Mouse (Mus musculus) forebrain, embryonic 15.5 days (tissue): ENCODE results near the gene Il4i1. TPM values are rescaled to one million over a fixed set of nuclear protein-coding genes. Genes with fewer than 3 reads are reported as not detected.
A peak's percentile ranks its signal among the peaks of the same experiment; 100 is the strongest.

Source experiments
- ATAC-seq: fragments of 200-750 bp; cut with Nextera tagmentation; replicated peaks from 2 replicates; pipeline ENCODE4 v1.8.0; 2017; ENCODE audit warnings: mild to moderate bottlenecking, moderate TSS enrichment, moderate library complexity
- H3K27ac ChIP-seq: fragments of 300-500 bp; sonication (generic); replicated peaks from 2 replicates; pipeline ENCODE4 v1.5.1; 2015; ENCODE audit warnings: mild to moderate bottlenecking, inconsistent platforms
- H3K27me3 ChIP-seq: fragments of 300-500 bp; sonication (generic); 2 replicates; pipeline ENCODE4 v1.6.1; 2015; ENCODE audit warnings: inconsistent platforms
- H3K36me3 ChIP-seq: fragments of 300-500 bp; sonication (generic); 2 replicates; pipeline ENCODE4 v1.6.1; 2015; ENCODE audit warnings: mild to moderate bottlenecking, inconsistent platforms
- H3K4me1 ChIP-seq: fragments of 300-500 bp; sonication (generic); 2 replicates; pipeline ENCODE4 v1.6.1; 2015; ENCODE audit warnings: inconsistent platforms
- H3K4me2 ChIP-seq: fragments of 300-500 bp; sonication (generic); replicated peaks from 2 replicates; pipeline ENCODE4 v1.6.1; 2015; ENCODE audit warnings: mild to moderate bottlenecking, inconsistent platforms
- H3K4me3 ChIP-seq: fragments of 300-500 bp; sonication (generic); 2 replicates; pipeline ENCODE4 v1.5.1; 2015; ENCODE audit warnings: mild to moderate bottlenecking, inconsistent platforms
- H3K9ac ChIP-seq: fragments of 300-500 bp; sonication (generic); replicated peaks from 2 replicates; pipeline ENCODE4 v1.6.1; 2015; ENCODE audit warnings: mild to moderate bottlenecking, inconsistent platforms
- H3K9me3 ChIP-seq: fragments of 300-500 bp; sonication (generic); 2 replicates; pipeline ENCODE4 v1.6.1; 2016; ENCODE audit warnings: inconsistent platforms
- WGBS: fragments of 180-500 bp; shearing (Covaris S2); methylation state at CpG from one replicate; pipeline ENCODE4 v1.1.7; 2015; ENCODE audit warnings: mixed read lengths; 5-methylcytosine and 5-hydroxymethylcytosine counted together
- polyA plus RNA-seq: library from polyadenylated mRNA; unstranded; fragments of >200 nt; fragmentation: Nextera tagmentation; extraction: Ambion mirVana; gene quantifications from 2 replicates; pipeline ENCODE4 v1.2.1, GENCODE M21; 2015

The Il4i1 gene
- polyA plus RNA-seq, 1 experiment from 2014 or later: 1.8 TPM

DNA sequence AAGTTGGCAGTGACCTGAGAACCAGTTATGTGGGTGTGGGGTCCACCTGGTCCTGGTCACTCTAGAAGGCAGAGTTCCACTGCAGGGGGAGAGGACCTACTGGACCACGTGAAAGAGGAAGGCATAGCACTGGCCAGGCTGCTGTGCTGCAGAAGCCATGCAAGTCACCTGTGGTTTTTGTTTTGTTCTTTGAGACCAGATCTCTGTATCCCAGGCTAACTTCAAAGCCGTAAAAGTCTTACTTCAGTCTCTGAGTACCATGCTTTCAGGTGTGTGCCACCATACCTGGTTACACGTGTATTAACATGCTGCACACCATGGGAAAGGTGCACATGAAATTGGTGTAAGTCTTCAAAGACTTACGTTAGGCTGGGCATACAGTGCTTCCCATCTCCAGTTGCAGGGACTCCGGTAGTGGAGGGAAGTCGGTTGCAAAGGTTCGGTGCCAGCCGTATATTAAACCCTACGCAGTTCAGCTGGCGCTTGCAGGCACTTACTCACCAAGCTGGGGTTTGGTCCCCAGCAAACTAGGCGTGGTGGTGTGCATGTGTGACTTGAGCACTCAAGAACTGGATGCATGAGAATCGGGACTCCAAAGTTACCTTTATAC lies 35.5 kb downstream of the Il4i1 start:
- H3K27me3 ChIP-seq: no peaks in the 10 kb centered on the region
- H3K36me3 ChIP-seq: peaks cover under 1% of the 10 kb centered on the region; the same call in 1 of the 2 replicates
- H3K27ac ChIP-seq: no peak overlapping the region
- ATAC-seq: no peak
- 90% methylated on average over 12 of the region's 12 CpGs for WGBS
- no peak overlapping the region for H3K4me2 ChIP-seq
- H3K9me3 ChIP-seq: no peaks in the 10 kb centered on the region
- no peak overlapping the region for H3K9ac ChIP-seq
- H3K4me1 ChIP-seq: peaks cover 59% of the 10 kb centered on the region
- peak overlapping the region; percentile 78; the same call in 1 of the 2 replicates for H3K4me3 ChIP-seq

DNA sequence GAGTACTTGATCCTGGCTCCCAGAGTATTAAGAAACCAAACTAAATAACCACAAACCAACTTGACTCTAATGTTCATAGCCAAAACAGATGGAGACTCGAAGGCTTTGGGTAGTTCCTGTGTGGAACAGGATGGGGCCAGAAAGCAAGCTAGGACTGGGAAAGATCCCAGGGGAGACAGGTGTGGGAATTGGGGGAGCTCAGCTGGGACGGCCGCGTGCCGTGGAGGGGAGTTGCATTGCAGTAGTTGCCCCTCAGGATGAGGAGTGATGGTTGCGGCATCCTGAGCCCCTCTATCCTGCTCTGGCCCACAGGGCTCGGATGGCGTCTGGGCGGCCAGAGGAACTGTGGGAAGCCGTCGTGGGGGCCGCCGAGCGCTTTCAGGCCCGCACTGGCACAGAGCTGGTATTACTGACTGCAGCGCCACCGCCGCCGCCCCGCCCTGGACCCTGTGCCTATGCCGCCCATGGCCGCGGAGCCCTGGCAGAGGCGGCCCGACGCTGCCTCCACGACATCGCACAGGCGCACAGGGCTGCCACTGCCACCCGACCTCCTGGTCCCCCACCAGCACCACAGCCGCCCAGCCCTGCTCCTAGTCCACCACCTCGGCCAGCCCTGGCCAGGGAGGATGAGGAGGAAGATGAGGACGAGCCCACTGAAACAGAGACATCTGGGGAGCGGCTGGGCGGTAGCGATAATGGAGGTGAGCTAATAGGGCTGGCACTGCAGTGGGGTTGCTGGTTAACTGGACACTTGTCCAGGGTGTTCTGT lies 36.3 kb downstream of the Il4i1 start:
- ATAC-seq: no peak
- Histone ChIP-seq H3K4me3 (no peak overlapping the region), H3K9me3 (no peaks in the 10 kb centered on the region), H3K27me3 (no peaks in the 10 kb centered on the region), H3K4me1 (peaks cover 57% of the 10 kb centered on the region), H3K27ac (no peak overlapping the region), H3K36me3 (no peaks in the 10 kb centered on the region; the same call in 1 of the 2 replicates), H3K9ac (no peak overlapping the region), H3K4me2 (no peak overlapping the region)
- 93% methylated on average over 36 of the region's 36 CpGs for WGBS

DNA sequence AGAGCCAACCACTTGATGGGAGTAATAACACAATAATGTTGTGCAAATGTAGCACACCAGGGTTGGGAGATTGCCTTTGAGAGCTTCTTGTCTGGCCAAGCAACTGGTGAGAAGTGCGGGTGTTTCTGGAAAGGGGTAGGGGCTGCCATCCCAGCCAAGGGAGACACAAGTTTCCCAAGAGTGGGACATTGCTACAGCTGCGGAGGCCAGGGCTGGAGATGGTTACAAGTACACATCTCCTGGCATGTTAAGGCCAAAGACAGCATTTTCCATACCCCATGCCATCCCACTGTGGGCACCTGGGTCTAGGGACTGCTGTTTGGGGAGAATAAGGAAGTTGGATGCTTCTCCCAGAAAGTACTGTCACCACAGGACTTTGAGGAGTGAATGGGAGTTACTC lies 36.9 kb downstream of the Il4i1 start:
- Histone ChIP-seq H3K4me3 (no peak overlapping the region), H3K4me1 (peaks cover 57% of the 10 kb centered on the region), H3K4me2 (no peak overlapping the region), H3K27ac (no peak overlapping the region), H3K27me3 (no peaks in the 10 kb centered on the region), H3K9me3 (no peaks in the 10 kb centered on the region), H3K9ac (no peak overlapping the region), H3K36me3 (no peaks in the 10 kb centered on the region; the same call in 1 of the 2 replicates)
- no peak for ATAC-seq
- 95% methylated on average over 2 of the region's 2 CpGs for WGBS

DNA sequence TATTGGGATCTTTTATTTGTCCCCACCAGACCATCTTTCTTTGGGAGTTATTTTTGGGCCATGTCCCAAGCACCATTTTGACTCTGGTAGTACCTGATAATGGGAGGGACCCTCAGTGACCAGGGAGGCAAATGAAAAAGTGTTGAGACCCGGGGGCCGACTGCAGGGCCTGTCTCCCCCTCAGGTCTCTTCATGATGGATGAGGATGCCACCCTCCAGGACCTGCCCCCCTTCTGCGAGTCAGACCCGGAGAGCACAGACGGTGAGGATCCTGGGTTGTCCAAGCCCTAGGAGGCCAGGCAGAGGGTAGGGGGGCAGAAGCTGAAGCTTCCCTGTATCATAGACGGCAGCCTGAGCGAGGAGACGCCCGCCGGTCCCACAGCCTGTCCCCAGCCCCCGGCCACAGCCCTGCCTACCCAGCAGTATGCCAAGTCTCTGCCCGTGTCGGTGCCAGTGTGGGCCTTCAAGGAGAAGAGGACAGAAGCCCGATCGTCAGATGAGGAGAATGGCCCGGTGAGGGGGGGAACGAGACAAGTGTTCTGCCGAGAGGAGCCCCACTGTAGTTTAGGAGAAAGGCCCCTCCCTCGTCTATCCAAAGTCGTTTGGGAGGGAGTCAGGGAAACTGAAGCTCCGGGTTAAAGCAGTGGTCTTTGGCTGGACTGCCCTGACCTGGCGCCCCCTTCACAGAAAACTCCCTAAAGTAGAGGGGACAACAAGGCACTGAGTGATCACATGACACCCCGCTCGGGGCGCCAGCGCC lies 37.6 kb downstream of the Il4i1 start:
- Histone ChIP-seq H3K27me3 (no peaks in the 10 kb centered on the region), H3K9me3 (no peaks in the 10 kb centered on the region), H3K9ac (peak overlapping the region; percentile 60), H3K4me3 (peak overlapping the region; percentile 48), H3K4me2 (peak overlapping the region; percentile 77), H3K27ac (peak overlapping the region; percentile 86), H3K36me3 (no peaks in the 10 kb centered on the region; the same call in 1 of the 2 replicates), H3K4me1 (peaks cover 63% of the 10 kb centered on the region)
- no peak for ATAC-seq
- WGBS: 25% methylated on average over 26 of the region's 26 CpGs

DNA sequence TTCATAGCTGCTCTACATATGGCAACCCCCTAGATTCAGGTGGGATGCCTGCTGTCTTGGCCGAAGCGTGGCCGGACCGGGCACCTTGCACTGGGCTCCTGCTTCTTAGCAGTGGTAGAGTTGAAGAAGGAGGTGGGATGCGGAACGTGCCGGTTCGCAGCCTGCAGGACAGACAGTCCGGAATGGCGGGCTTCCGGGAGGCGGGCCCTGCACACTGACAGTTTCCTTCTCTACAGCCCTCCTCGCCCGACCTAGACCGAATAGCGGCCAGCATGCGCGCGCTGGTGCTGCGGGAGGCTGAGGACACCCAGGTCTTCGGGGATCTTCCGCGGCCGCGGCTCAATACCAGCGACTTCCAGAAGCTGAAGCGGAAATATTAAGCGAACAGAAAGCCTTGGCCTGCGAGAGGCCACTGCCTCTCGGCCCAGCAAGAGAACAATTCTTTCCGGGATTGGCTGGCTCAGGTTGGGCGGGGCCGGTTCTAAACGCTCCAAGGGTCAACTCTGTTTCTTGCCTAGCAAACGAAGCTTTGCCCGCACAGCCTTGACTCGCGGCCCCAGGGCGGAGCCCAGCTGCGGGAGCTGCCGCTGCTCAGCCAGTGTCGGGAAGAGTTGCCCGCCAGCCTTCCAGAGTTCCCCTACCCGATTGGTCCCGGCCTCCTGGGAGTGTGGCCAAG lies 38.3 kb downstream of the Il4i1 start:
- ATAC-seq: no peak
- Histone ChIP-seq H3K4me3 (peak overlapping the region; percentile 48), H3K27me3 (no peaks in the 10 kb centered on the region), H3K9ac (peak overlapping the region; percentile 60), H3K27ac (peak overlapping the region; percentile 86), H3K9me3 (no peaks in the 10 kb centered on the region), H3K36me3 (no peaks in the 10 kb centered on the region; the same call in 1 of the 2 replicates), H3K4me1 (peaks cover 63% of the 10 kb centered on the region), H3K4me2 (peak overlapping the region; percentile 77)
- 1% methylated on average over 45 of the region's 45 CpGs for WGBS

DNA sequence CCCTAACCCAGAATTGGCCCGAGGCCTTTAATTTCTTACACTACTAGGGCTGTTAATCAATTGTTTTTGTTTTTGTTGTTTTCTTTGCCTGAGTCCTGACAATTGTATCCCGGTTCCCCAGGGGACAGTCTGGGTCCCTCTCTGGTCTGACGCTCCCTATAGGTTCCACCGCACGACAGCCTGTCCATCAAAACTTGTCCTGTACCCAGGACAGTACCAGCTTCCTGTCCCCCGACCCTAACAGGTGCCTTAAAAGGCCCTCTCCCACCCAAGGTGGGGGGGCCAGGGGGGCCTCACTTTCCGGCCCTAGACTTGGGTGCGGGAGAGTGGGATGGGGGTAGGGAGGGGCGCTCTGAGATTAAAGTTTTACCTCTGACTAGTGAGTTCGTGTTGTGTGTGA lies 38.8 kb downstream of the Il4i1 start:
- H3K4me1 ChIP-seq: peaks cover 63% of the 10 kb centered on the region
- H3K27ac ChIP-seq: peak overlapping the region; percentile 86
- H3K4me3 ChIP-seq: peak overlapping the region; percentile 48
- ATAC-seq: no peak
- peak overlapping the region; percentile 77 for H3K4me2 ChIP-seq
- no peaks in the 10 kb centered on the region for H3K9me3 ChIP-seq
- no peaks in the 10 kb centered on the region for H3K27me3 ChIP-seq
- whole genome bisulfite sequencing: 24% methylated on average over 10 of the region's 10 CpGs
- H3K9ac ChIP-seq: peak overlapping the region; percentile 60
- no peaks in the 10 kb centered on the region; the same call in 1 of the 2 replicates for H3K36me3 ChIP-seq

DNA sequence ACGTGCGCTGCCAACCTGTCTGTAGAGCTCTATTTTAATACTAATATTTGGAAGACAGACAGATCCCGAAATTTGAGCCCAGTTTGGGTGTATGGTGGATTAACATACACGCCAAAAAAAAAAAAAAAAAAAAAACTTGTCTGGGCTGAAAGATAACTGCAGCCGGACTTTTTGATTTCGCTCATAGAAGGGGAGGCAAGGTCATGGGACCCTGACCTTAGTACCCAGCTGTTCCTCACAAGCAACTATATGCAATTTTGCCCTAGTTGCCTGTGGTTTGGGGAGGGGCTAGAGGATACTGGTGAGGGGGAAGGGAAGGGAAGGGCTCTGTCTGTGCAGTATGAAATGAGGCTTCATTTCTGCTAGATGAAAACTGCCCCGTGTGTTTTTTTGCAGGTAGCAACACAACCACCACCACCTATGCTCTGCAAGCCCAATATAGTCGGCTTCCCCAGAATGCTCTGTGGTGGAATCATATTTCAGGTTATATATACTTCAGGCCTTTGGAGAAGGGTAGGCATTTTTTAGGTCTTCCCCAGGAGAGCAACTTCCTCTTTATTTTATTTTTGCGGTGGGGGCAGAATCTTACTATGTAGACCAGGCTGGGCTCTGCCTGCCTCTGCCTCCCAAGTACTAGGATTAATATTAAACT lies 40.2 kb downstream of the Il4i1 start:
- 0 out of 2 replicates have a peak, but pooled peaks have one; percentile 0 for ATAC-seq
- Histone ChIP-seq H3K9me3 (no peaks in the 10 kb centered on the region), H3K27me3 (no peaks in the 10 kb centered on the region), H3K27ac (peak overlapping the region; percentile 93), H3K4me3 (peak overlapping the region; percentile 76), H3K4me2 (peak overlapping the region; percentile 94), H3K4me1 (peaks cover 62% of the 10 kb centered on the region), H3K36me3 (peaks cover under 1% of the 10 kb centered on the region; the same call in 1 of the 2 replicates), H3K9ac (peak overlapping the region; percentile 91; the same call in 1 of the 2 replicates)
- WGBS: 69% methylated on average over 9 of the region's 9 CpGs

DNA sequence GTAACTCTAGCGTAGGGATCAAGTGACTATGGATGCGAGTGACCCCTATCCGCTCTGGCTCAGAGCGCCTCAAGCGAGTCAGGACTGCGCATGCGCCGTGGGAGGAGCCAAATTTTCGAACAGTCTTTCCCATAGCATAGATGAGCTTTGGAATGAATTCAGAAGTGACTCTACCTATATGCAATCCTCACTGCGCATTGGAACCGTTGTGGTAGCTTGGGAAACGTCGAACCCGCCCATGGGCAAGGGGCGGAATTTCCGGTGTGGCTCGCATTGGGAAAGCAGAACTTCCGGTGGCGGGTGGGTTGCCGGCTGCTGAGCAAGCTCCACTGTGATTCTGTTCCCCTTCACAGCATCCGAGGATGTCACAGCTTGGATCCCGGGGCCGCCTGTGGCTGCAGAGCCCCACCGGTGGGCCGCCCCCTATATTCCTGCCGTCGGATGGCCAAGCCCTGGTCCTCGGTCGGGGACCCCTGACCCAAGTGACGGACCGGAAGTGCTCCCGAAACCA lies 40.9 kb downstream of the Il4i1 start, which contains the start of gene Pnkp:
Pnkp (plus strand) TSS at position 98 of the 511 bp plus-strand sequence.
- peak within 1 kb of the TSS; percentile 76 for H3K4me3 ChIP-seq
- H3K9me3 ChIP-seq: no peaks in the 10 kb centered on the region
- H3K9ac ChIP-seq: peak within 1 kb of the TSS; percentile 91
- peak; percentile 56 for ATAC-seq
- peaks cover 63% of the 10 kb centered on the region for H3K4me1 ChIP-seq
- peak within 1 kb of the TSS; percentile 93 for H3K27ac ChIP-seq
- peak within 1 kb of the TSS; percentile 94 for H3K4me2 ChIP-seq
- H3K27me3 ChIP-seq: no peaks in the 10 kb centered on the region
- peaks cover 8% of the 10 kb centered on the region for H3K36me3 ChIP-seq
- under 1% methylated on average over 32 of the region's 32 CpGs for WGBS

DNA sequence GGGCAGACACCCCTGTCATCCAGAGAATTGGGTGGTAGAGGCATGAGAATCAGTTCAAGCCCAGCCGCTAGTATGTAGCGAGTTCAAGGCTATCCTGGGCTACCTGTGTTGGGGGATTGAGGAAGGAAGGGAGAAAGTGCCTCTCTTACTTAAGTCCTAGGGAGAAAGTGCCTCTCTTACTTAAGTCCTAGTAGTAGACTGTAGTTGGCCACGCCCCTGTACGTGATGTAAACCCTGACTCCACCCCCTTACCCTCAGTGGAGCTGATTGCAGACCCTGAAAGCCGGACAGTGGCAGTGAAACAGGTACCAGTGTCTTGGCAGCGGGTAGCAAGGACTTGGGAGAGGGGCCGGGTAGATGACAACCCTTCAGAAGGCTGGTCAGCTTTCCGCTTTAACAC lies 41.7 kb downstream of the Il4i1 start:
- Histone ChIP-seq H3K9me3 (no peaks in the 10 kb centered on the region), H3K4me1 (peaks cover 63% of the 10 kb centered on the region), H3K9ac (peak overlapping the region; percentile 91; the same call in 1 of the 2 replicates), H3K36me3 (peaks cover 16% of the 10 kb centered on the region), H3K4me2 (peak overlapping the region; percentile 94), H3K27ac (peak overlapping the region; percentile 93), H3K4me3 (peak overlapping the region; percentile 76), H3K27me3 (no peaks in the 10 kb centered on the region)
- no peak for ATAC-seq
- 31% methylated on average over 8 of the region's 8 CpGs for WGBS

DNA sequence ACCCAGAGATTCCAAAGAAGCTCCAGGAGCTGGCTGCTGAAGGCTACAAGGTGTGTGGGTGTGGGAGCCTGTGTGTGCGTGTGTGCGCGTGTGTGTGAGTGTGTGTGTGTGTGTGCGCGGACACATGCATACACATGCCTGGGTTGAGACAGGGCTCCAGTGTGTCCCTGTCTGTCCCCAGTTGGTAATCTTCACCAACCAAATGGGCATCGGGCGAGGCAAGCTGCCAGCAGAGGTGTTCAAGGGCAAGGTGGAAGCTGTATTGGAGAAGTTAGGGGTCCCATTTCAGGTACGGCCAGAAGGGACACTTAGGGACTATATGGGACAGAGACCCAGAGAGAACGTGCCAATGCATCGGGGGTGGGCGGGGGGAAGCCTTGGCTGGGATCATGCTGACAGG lies 43.7 kb downstream of the Il4i1 start:
- no peak overlapping the region for H3K4me3 ChIP-seq
- no peaks in the 10 kb centered on the region for H3K27me3 ChIP-seq
- WGBS: 95% methylated on average over 11 of the region's 11 CpGs
- no peaks in the 10 kb centered on the region for H3K9me3 ChIP-seq
- H3K27ac ChIP-seq: no peak overlapping the region
- peaks cover 48% of the 10 kb centered on the region for H3K4me1 ChIP-seq
- H3K36me3 ChIP-seq: peaks cover 36% of the 10 kb centered on the region
- ATAC-seq: no peak
- no peak overlapping the region for H3K9ac ChIP-seq
- H3K4me2 ChIP-seq: no peak overlapping the region
